In genomic region chr13:40953231-40953630, GRCm38 (mm10) we compare ENCODE assay signal across 19 mouse cellular contexts. TPM values are rescaled to one million over a fixed set of nuclear protein-coding genes. Genes with fewer than 3 reads are reported as not detected.
DNase-seq lines count a peak whose midpoint lies in the region; ATAC-seq and TF ChIP-seq lines count a peak whose summit lies in the region.
"Had no signal": no experiment of that assay in that cellular context is flagged by ENCODE, and none has a peak within 500 bp of the region (broad histone marks: within the 10 kb centered on the region; RNA-seq: fewer than 3 reads in every experiment).

No protein-coding gene starts in this region.

- H3ac ChIP-seq in C2C12 (ENCODE audit: control insufficient read depth, insufficient read length, low read depth) = no peak overlapping the region

- ATAC-seq in granulocyte monocyte progenitor cell, adult 5-6 weeks (replicated peaks; ENCODE audit: poor library complexity, severe bottlenecking) = peak; percentile 98

- no peak for TF ChIP-seq CTCF in left cerebral cortex, adult 2 months (IDR thresholded peaks at IDR 0.05)
- no peak for TF ChIP-seq CTCF in C2C12 (IDR thresholded peaks at IDR 0.05; ENCODE audit: control insufficient read depth, insufficient read depth, insufficient read length)

- intact Hi-C loops in left cerebral cortex, postnatal 4 days (cut with DNase I) = no loop called here
- intact Hi-C loops in left cerebral cortex, adult 2 months (cut with DNase I) = no loop called here
- intact Hi-C loops in left cerebral cortex, postnatal 25 days (cut with DNase I) = no loop called here

- DNase-seq in cerebellum, adult 11 months = peak; percentile 1
- no peak for DNase-seq in cerebellum, adult 9-11 months
- DNase-seq in left cerebral cortex, postnatal 4 days = peak; percentile 8
- no peak for DNase-seq in left cerebral cortex, adult 2 months (ENCODE audit: extremely low spot score in 1 of 2, low spot score in 2 of 2)
- DNase-seq in frontal cortex, postnatal 25 days (ENCODE audit: low spot score in 2 of 2) = no peak
- DNase-seq in left cerebral cortex, postnatal 25 days (ENCODE audit: low spot score in 2 of 2) = no peak
- DNase-seq: cerebellum, adult 9-10 months; gastrocnemius, postnatal 36 days; retina, postnatal 1 day; thymus, postnatal 36 days had no signal

- H3K27ac ChIP-seq in left cerebral cortex, adult 2 months = no peak overlapping the region
- H3K27ac ChIP-seq: heart, embryonic 13.5 days; hindbrain, embryonic 10.5 days; kidney, embryonic 15.5 days; limb, embryonic 10.5 days; liver, embryonic 15.5 days; stomach, postnatal 0 days had no signal

- no peaks in the 10 kb centered on the region for H3K27me3 ChIP-seq in C2C12 (ENCODE audit: control insufficient read depth, insufficient read depth, insufficient read length)
- H3K27me3 ChIP-seq: heart, embryonic 13.5 days; kidney, embryonic 15.5 days; liver, embryonic 15.5 days had no signal

- peaks cover 4% of the 10 kb centered on the region for H3K36me3 ChIP-seq in C2C12 (ENCODE audit: control insufficient read depth, insufficient read depth)
- H3K36me3 ChIP-seq: heart, embryonic 13.5 days; hindbrain, embryonic 10.5 days; kidney, embryonic 15.5 days; limb, embryonic 10.5 days; liver, embryonic 15.5 days had no signal

- H3K79me3 ChIP-seq in C2C12 (ENCODE audit: low read depth) = peaks cover under 1% of the 10 kb centered on the region

- H3K79me2 ChIP-seq in C2C12 (ENCODE audit: control insufficient read depth, insufficient read depth) = peaks cover 13% of the 10 kb centered on the region

- H3K4me3 ChIP-seq in left cerebral cortex, adult 2 months = no peak overlapping the region
- no peak overlapping the region for H3K4me3 ChIP-seq in C2C12 (ENCODE audit: insufficient read depth, poor library complexity, severe bottlenecking)
- H3K4me3 ChIP-seq: heart, embryonic 13.5 days; hindbrain, embryonic 10.5 days; kidney, embryonic 15.5 days; limb, embryonic 10.5 days; liver, embryonic 15.5 days; megakaryocyte, embryonic 14.5 days had no signal

TF ChIP-seq in C2C12, 6 proteins besides CTCF, POLR2A, EP300 and RAD21:
- TF ChIP-seq MYOD1 (IDR thresholded peaks at IDR 0.05; ENCODE audit: control insufficient read depth, insufficient read length, low read depth) = no peak
- TF ChIP-seq MYOG (IDR thresholded peaks at IDR 0.05; ENCODE audit: control insufficient read depth, extremely low read depth, insufficient read length) = no peak
- no peak for TF ChIP-seq MAX (IDR thresholded peaks at IDR 0.05)
- peak; percentile 4 for TF ChIP-seq CEBPB (IDR thresholded peaks at IDR 0.05; ENCODE audit: low read depth)

RNA-seq across cellular contexts. Expression of gene Pak1ip1, which starts 47.6 kb away (rescaled TPM):
- 10 to 100 TPM; 29.8 to 33.7 TPM for total RNA-seq in left cerebral cortex, postnatal 4 days (2021)
- total RNA-seq in left cerebral cortex, adult 2 months (2021) = 10 to 100 TPM; 39.4 to 43.7 TPM
- 63.9 TPM for polyA plus RNA-seq in C2C12 (2012; fragmentation: generic; extraction: Trizol)
- 48.6 and 63.5 TPM in 2 replicates for total RNA-seq in granulocyte monocyte progenitor cell, adult 5-6 weeks (2014; fragmentation: Nextera tagmentation)
- 102 and 104 TPM in 2 replicates for total RNA-seq in granulocyte monocyte progenitor cell, adult 5-6 weeks (2017)
- total RNA-seq in left cerebral cortex, postnatal 25 days (2021) = 10 to 100 TPM; 40.0 to 42.5 TPM

Comparison
In these comparisons a context has a peak if more than half of its experiments do, and no peak if none do; other contexts are left out.
1. DNase-seq: peak in cerebellum, adult 11 months (single experiment) and left cerebral cortex, postnatal 4 days (single experiment); none in cerebellum, adult 9-11 months (single experiment), left cerebral cortex, adult 2 months (0 of 2), frontal cortex, postnatal 25 days (0 of 2) and left cerebral cortex, postnatal 25 days (0 of 2).